Mouse (Mus musculus) heart, embryonic 11.5 days (tissue): Measurements from ENCODE around the gene Ccdc57. TPM values are rescaled to one million over a fixed set of nuclear protein-coding genes. Genes with fewer than 3 reads are reported as not detected.

Experiments
- ATAC-seq: fragments of 200-750 bp; cut with Nextera tagmentation; replicated peaks from 2 replicates; pipeline ENCODE4 v1.8.0; 2017; ENCODE audit warnings: moderate library complexity; ENCODE audit not compliant: insufficient number of reproducible peaks, low FRiP score, low TSS enrichment
- H3K27ac ChIP-seq: fragments of 300-500 bp; sonication (generic); 2 replicates; pipeline ENCODE4 v1.5.1; 2014; ENCODE audit warnings: mild to moderate bottlenecking, low read depth, low read length
- H3K27me3 ChIP-seq: fragments of 300-500 bp; sonication (generic); 2 replicates; pipeline ENCODE4 v1.6.1; 2014; ENCODE audit warnings: mild to moderate bottlenecking, low read length, mixed read lengths; ENCODE audit not compliant: control insufficient read depth, insufficient read depth
- H3K36me3 ChIP-seq: fragments of 300-500 bp; sonication (generic); 2 replicates; pipeline ENCODE4 v1.6.1; 2014; ENCODE audit warnings: mild to moderate bottlenecking, low read length, moderate library complexity, mixed read lengths; ENCODE audit not compliant: control insufficient read depth, insufficient read depth
- H3K4me1 ChIP-seq: fragments of 300-500 bp; sonication (generic); 2 replicates; pipeline ENCODE4 v1.6.1; 2014; ENCODE audit warnings: low read length; ENCODE audit not compliant: control insufficient read depth, insufficient read depth
- H3K4me2 ChIP-seq: fragments of 300-500 bp; sonication (generic); 2 replicates; pipeline ENCODE4 v1.6.1; 2014; ENCODE audit warnings: mild to moderate bottlenecking, moderate library complexity
- H3K4me3 ChIP-seq: fragments of 300-500 bp; sonication (generic); 2 replicates; pipeline ENCODE4 v1.5.1; 2014; ENCODE audit warnings: low read depth, low read length
- H3K9ac ChIP-seq: fragments of 300-500 bp; sonication (generic); 2 replicates; pipeline ENCODE4 v1.6.1; 2014; ENCODE audit warnings: mild to moderate bottlenecking, low read depth, low read length, moderate library complexity
- H3K9me3 ChIP-seq: fragments of 300-500 bp; sonication (generic); replicated peaks from 2 replicates; pipeline ENCODE4 v1.6.1; 2016; ENCODE audit warnings: low read length; ENCODE audit not compliant: control insufficient read depth
- WGBS: fragments of 180-500 bp; shearing (Covaris S2); extraction: QIAGEN DNeasy Blood & Tissue Kit; methylation state at CpG from one replicate; pipeline ENCODE4 v1.1.7; 2014; ENCODE audit not compliant: insufficient replicate concordance; 5-methylcytosine and 5-hydroxymethylcytosine counted together
- polyA plus RNA-seq: library from polyadenylated mRNA; unstranded; fragments of >200 nt; fragmentation: Nextera tagmentation; extraction: Ambion mirVana; gene quantifications from 2 replicates; pipeline ENCODE4 v1.2.1, GENCODE M21; 2014

Gene Ccdc57
- polyA plus RNA-seq, 1 experiment from 2014 or later = 3.9 TPM

GRCm38 (mm10) chr11:120948861-120949851, 16.5 kb upstream of the Ccdc57 start:
- H3K9me3 ChIP-seq = no peaks in the 10 kb centered on the region
- H3K4me3 ChIP-seq = peak overlapping the region; percentile 67
- H3K4me1 ChIP-seq = peaks cover 29% of the 10 kb centered on the region
- peaks cover 3% of the 10 kb centered on the region; the same call in 1 of the 2 replicates for H3K27me3 ChIP-seq
- H3K27ac ChIP-seq = peak overlapping the region; percentile 91
- ATAC-seq = peak; percentile 41
- under 1% methylated on average over 67 of the region's 75 CpGs for WGBS
- peak overlapping the region; percentile 91 for H3K9ac ChIP-seq
- no peaks in the 10 kb centered on the region for H3K36me3 ChIP-seq
- peak overlapping the region; percentile 79 for H3K4me2 ChIP-seq

- Histone ChIP-seq H3K36me3 (no peaks in the 10 kb centered on the region), H3K4me3 (peak within 1 kb of the TSS; percentile 67), H3K27me3 (peaks cover 7% of the 10 kb centered on the region), H3K9ac (peak within 1 kb of the TSS; percentile 91), H3K4me2 (peak within 1 kb of the TSS; percentile 79), H3K9me3 (no peaks in the 10 kb centered on the region), H3K4me1 (peaks cover 29% of the 10 kb centered on the region), H3K27ac (peak within 1 kb of the TSS; percentile 91)
- ATAC-seq = no peak
- 20% methylated on average over 12 of the region's 12 CpGs for WGBS
These were observed 15.7 kb upstream of the Ccdc57 start, which contains the start of gene Slc16a3 for GRCm38 (mm10) chr11:120948328-120948727. Gene Slc16a3 (plus strand): TSS chr11:120948480.

- H3K9ac ChIP-seq = no peak overlapping the region
- no peaks in the 10 kb centered on the region for H3K9me3 ChIP-seq
- peaks cover 7% of the 10 kb centered on the region for H3K27me3 ChIP-seq
- ATAC-seq = no peak
- H3K36me3 ChIP-seq = no peaks in the 10 kb centered on the region
- H3K4me2 ChIP-seq = no peak overlapping the region
- WGBS = 85% methylated on average over 5 of the region's 5 CpGs
- H3K4me1 ChIP-seq = peaks cover 9% of the 10 kb centered on the region
- H3K4me3 ChIP-seq = no peak overlapping the region
- H3K27ac ChIP-seq = no peak overlapping the region
These were observed 13.3 kb upstream of the Ccdc57 start for GRCm38 (mm10) chr11:120945926-120946325.

GRCm38 (mm10) chr11:120945266-120945665, 12.6 kb upstream of the Ccdc57 start:
- H3K4me2 ChIP-seq = no peak overlapping the region
- no peaks in the 10 kb centered on the region for H3K36me3 ChIP-seq
- no peaks in the 10 kb centered on the region for H3K9me3 ChIP-seq
- no peak overlapping the region for H3K4me3 ChIP-seq
- no peak for ATAC-seq
- H3K4me1 ChIP-seq = peaks cover 6% of the 10 kb centered on the region
- peaks cover 7% of the 10 kb centered on the region for H3K27me3 ChIP-seq
- no peak overlapping the region for H3K27ac ChIP-seq
- no peak overlapping the region for H3K9ac ChIP-seq
- WGBS = 75% methylated on average over 7 of the region's 7 CpGs

GRCm38 (mm10) chr11:120940959-120941358, 8.3 kb upstream of the Ccdc57 start:
- H3K4me3 ChIP-seq = no peak overlapping the region
- no peaks in the 10 kb centered on the region for H3K36me3 ChIP-seq
- peaks cover 7% of the 10 kb centered on the region for H3K27me3 ChIP-seq
- H3K4me1 ChIP-seq = 0 out of 2 replicates have a peak, but pooled peaks cover 4% of the 10 kb centered on the region
- H3K4me2 ChIP-seq = no peak overlapping the region
- no peak overlapping the region for H3K9ac ChIP-seq
- no peaks in the 10 kb centered on the region for H3K9me3 ChIP-seq
- WGBS = 90% methylated on average over 6 of the region's 6 CpGs
- no peak overlapping the region for H3K27ac ChIP-seq
- no peak for ATAC-seq

- H3K27me3 ChIP-seq = peaks cover 3% of the 10 kb centered on the region; the same call in 1 of the 2 replicates
- no peak overlapping the region for H3K27ac ChIP-seq
- no peaks in the 10 kb centered on the region for H3K9me3 ChIP-seq
- H3K4me1 ChIP-seq = 0 out of 2 replicates have a peak, but pooled peaks cover 4% of the 10 kb centered on the region
- H3K9ac ChIP-seq = no peak overlapping the region
- no peak overlapping the region for H3K4me2 ChIP-seq
- no peaks in the 10 kb centered on the region for H3K36me3 ChIP-seq
- WGBS = 36% methylated on average over 6 of the region's 6 CpGs
- ATAC-seq = no peak
- no peak overlapping the region for H3K4me3 ChIP-seq
These were observed 7.2 kb upstream of the Ccdc57 start for GRCm38 (mm10) chr11:120939712-120940341.

GRCm38 (mm10) chr11:120938795-120939194, 6.1 kb upstream of the Ccdc57 start:
- Histone ChIP-seq H3K27me3 (peaks cover 3% of the 10 kb centered on the region; the same call in 1 of the 2 replicates), H3K9ac (no peak overlapping the region), H3K4me3 (no peak overlapping the region), H3K4me2 (no peak overlapping the region), H3K36me3 (no peaks in the 10 kb centered on the region), H3K27ac (no peak overlapping the region), H3K9me3 (no peaks in the 10 kb centered on the region), H3K4me1 (0 out of 2 replicates have a peak, but pooled peaks cover 4% of the 10 kb centered on the region)
- ATAC-seq = peak; percentile 63; the same call in 1 of the 2 replicates
- WGBS = 16% methylated on average over 4 of the region's 4 CpGs

- 0 out of 2 replicates have a peak, but pooled peaks have one; percentile 40 for ATAC-seq
- Histone ChIP-seq H3K27me3 (no peaks in the 10 kb centered on the region), H3K4me1 (peaks cover 6% of the 10 kb centered on the region; the same call in 1 of the 2 replicates), H3K4me2 (no peak overlapping the region), H3K9me3 (no peaks in the 10 kb centered on the region), H3K4me3 (no peak overlapping the region), H3K27ac (no peak overlapping the region), H3K36me3 (no peaks in the 10 kb centered on the region), H3K9ac (no peak overlapping the region)
- 94% methylated on average over 1 of the region's 1 CpGs for WGBS
These were observed 5.3 kb upstream of the Ccdc57 start for GRCm38 (mm10) chr11:120937976-120938375.
